Mouse (Mus musculus): ENCODE data around the gene S1pr2. TPM values are rescaled to one million over a fixed set of nuclear protein-coding genes. Genes with fewer than 3 reads are reported as not detected.

The S1pr2 gene
- 48.7 and 53.0 TPM in 2 replicates for polyA plus RNA-seq (2016; fragmentation: Nextera tagmentation; extraction: Ambion mirVana)

GRCm38 (mm10) chr9:20976216-20976960 is at the start of gene S1pr2:
TSS of gene S1pr2 (minus strand) at chr9:20976781.
- ATAC-seq (ENCODE audit: insufficient number of reproducible peaks, insufficient read depth, low FRiP score, low TSS enrichment), result peak; percentile 59
- H3K27ac ChIP-seq, result peak within 1 kb of the TSS; percentile 99
- no peaks in the 10 kb centered on the region for H3K27me3 ChIP-seq
- no peaks in the 10 kb centered on the region for H3K36me3 ChIP-seq
- H3K4me1 ChIP-seq, result peaks cover 47% of the 10 kb centered on the region
- peak within 1 kb of the TSS; percentile 82 for H3K4me2 ChIP-seq (replicated peaks)
- H3K4me3 ChIP-seq, result peak within 1 kb of the TSS; percentile 86
- H3K9ac ChIP-seq, result peak within 1 kb of the TSS; percentile 90
- H3K9me3 ChIP-seq, result no peaks in the 10 kb centered on the region
- under 1% methylated on average over 44 of the region's 47 CpGs for WGBS

- no peaks in the 10 kb centered on the region for H3K9me3 ChIP-seq
- no peaks in the 10 kb centered on the region for H3K36me3 ChIP-seq
- no peak overlapping the region for H3K4me2 ChIP-seq (replicated peaks)
- H3K27me3 ChIP-seq, result peaks cover 29% of the 10 kb centered on the region
- no peak overlapping the region for H3K4me3 ChIP-seq
- ATAC-seq (ENCODE audit: insufficient number of reproducible peaks, insufficient read depth, low FRiP score, low TSS enrichment), result no peak
- no peak overlapping the region for H3K27ac ChIP-seq
- no peak overlapping the region for H3K9ac ChIP-seq
- peaks cover 13% of the 10 kb centered on the region for H3K4me1 ChIP-seq
- 63% methylated on average over 19 of the region's 19 CpGs for WGBS
These were observed 48.8 kb upstream of the S1pr2 start for GRCm38 (mm10) chr9:21025258-21025810.

- WGBS, result 90% methylated on average over 1 of the region's 1 CpGs
- no peak overlapping the region for H3K9ac ChIP-seq
- H3K4me2 ChIP-seq (replicated peaks), result no peak overlapping the region
- no peak overlapping the region for H3K27ac ChIP-seq
- H3K27me3 ChIP-seq, result peaks cover 17% of the 10 kb centered on the region
- H3K9me3 ChIP-seq, result no peaks in the 10 kb centered on the region
- H3K36me3 ChIP-seq, result no peaks in the 10 kb centered on the region
- H3K4me1 ChIP-seq, result no peaks in the 10 kb centered on the region
- H3K4me3 ChIP-seq, result no peak overlapping the region
- no peak for ATAC-seq (ENCODE audit: insufficient number of reproducible peaks, insufficient read depth, low FRiP score, low TSS enrichment)
These were observed 46.1 kb upstream of the S1pr2 start for GRCm38 (mm10) chr9:21022726-21023125.

GRCm38 (mm10) chr9:21022288-21022687 is 45.7 kb upstream of the S1pr2 start:
- Histone ChIP-seq H3K4me2 (replicated peaks) (no peak overlapping the region), H3K9me3 (no peaks in the 10 kb centered on the region), H3K27ac (no peak overlapping the region), H3K4me1 (no peaks in the 10 kb centered on the region), H3K9ac (no peak overlapping the region), H3K4me3 (no peak overlapping the region), H3K36me3 (no peaks in the 10 kb centered on the region), H3K27me3 (peaks cover 17% of the 10 kb centered on the region)
- ATAC-seq (ENCODE audit: insufficient number of reproducible peaks, insufficient read depth, low FRiP score, low TSS enrichment), result no peak
- 57% methylated on average over 6 of the region's 6 CpGs for WGBS

- ATAC-seq (ENCODE audit: insufficient number of reproducible peaks, insufficient read depth, low FRiP score, low TSS enrichment), result no peak
- 82% methylated on average over 3 of the region's 3 CpGs for WGBS
- no peak overlapping the region for H3K27ac ChIP-seq
- H3K4me2 ChIP-seq (replicated peaks), result no peak overlapping the region
- H3K4me3 ChIP-seq, result no peak overlapping the region
- no peaks in the 10 kb centered on the region for H3K9me3 ChIP-seq
- peaks cover 22% of the 10 kb centered on the region for H3K27me3 ChIP-seq
- H3K36me3 ChIP-seq, result no peaks in the 10 kb centered on the region
- no peaks in the 10 kb centered on the region for H3K4me1 ChIP-seq
- no peak overlapping the region for H3K9ac ChIP-seq
These were observed 44.8 kb upstream of the S1pr2 start for GRCm38 (mm10) chr9:21021363-21021762.

- H3K4me2 ChIP-seq (replicated peaks), result no peak overlapping the region
- H3K9ac ChIP-seq, result no peak overlapping the region
- 62% methylated on average over 2 of the region's 2 CpGs for WGBS
- peaks cover 8% of the 10 kb centered on the region for H3K4me1 ChIP-seq
- ATAC-seq (ENCODE audit: insufficient number of reproducible peaks, insufficient read depth, low FRiP score, low TSS enrichment), result no peak
- no peaks in the 10 kb centered on the region for H3K36me3 ChIP-seq
- H3K27ac ChIP-seq, result no peak overlapping the region
- H3K27me3 ChIP-seq, result peaks cover 48% of the 10 kb centered on the region
- H3K4me3 ChIP-seq, result no peak overlapping the region
- no peaks in the 10 kb centered on the region for H3K9me3 ChIP-seq
These were observed 42.0 kb upstream of the S1pr2 start for GRCm38 (mm10) chr9:21018600-21018999.

- Histone ChIP-seq H3K4me2 (replicated peaks) (0 out of 2 replicates have a peak overlapping the region, but pooled peaks have one; percentile 3), H3K27ac (no peak overlapping the region), H3K36me3 (no peaks in the 10 kb centered on the region), H3K9me3 (no peaks in the 10 kb centered on the region), H3K4me3 (no peak overlapping the region), H3K9ac (no peak overlapping the region), H3K4me1 (peaks cover 8% of the 10 kb centered on the region), H3K27me3 (peaks cover 50% of the 10 kb centered on the region)
- ATAC-seq (ENCODE audit: insufficient number of reproducible peaks, insufficient read depth, low FRiP score, low TSS enrichment), result no peak
- 37% methylated on average over 4 of the region's 4 CpGs for WGBS
These were observed 40.6 kb upstream of the S1pr2 start for GRCm38 (mm10) chr9:21017177-21017575.

- no peak for ATAC-seq (ENCODE audit: insufficient number of reproducible peaks, insufficient read depth, low FRiP score, low TSS enrichment)
- H3K36me3 ChIP-seq, result no peaks in the 10 kb centered on the region
- H3K27me3 ChIP-seq, result peaks cover 54% of the 10 kb centered on the region
- H3K9me3 ChIP-seq, result no peaks in the 10 kb centered on the region
- H3K9ac ChIP-seq, result peak overlapping the region; percentile 42; the same call in 1 of the 2 replicates
- H3K4me2 ChIP-seq (replicated peaks), result peak overlapping the region; percentile 57
- peaks cover 8% of the 10 kb centered on the region for H3K4me1 ChIP-seq
- H3K27ac ChIP-seq, result no peak overlapping the region
- peak overlapping the region; percentile 33 for H3K4me3 ChIP-seq
- 4% methylated on average over 17 of the region's 17 CpGs for WGBS
These were observed 40.0 kb upstream of the S1pr2 start for GRCm38 (mm10) chr9:21016331-21017176.

- Histone ChIP-seq H3K36me3 (no peaks in the 10 kb centered on the region), H3K27me3 (peaks cover 54% of the 10 kb centered on the region), H3K27ac (no peak within 1 kb of the TSS), H3K4me1 (peaks cover 8% of the 10 kb centered on the region), H3K4me3 (peak within 1 kb of the TSS; percentile 33), H3K9me3 (no peaks in the 10 kb centered on the region), H3K4me2 (replicated peaks) (peak within 1 kb of the TSS; percentile 57), H3K9ac (peak within 1 kb of the TSS; percentile 42)
- 0 out of 2 replicates have a peak, but pooled peaks have one; percentile 17 for ATAC-seq (ENCODE audit: insufficient number of reproducible peaks, insufficient read depth, low FRiP score, low TSS enrichment)
- under 1% methylated on average over 30 of the region's 30 CpGs for WGBS
These were observed 39.1 kb upstream of the S1pr2 start, which contains the start of gene Icam1 for GRCm38 (mm10) chr9:21015571-21016130. TSS of gene Icam1 (plus strand) at chr9:21015985.

- peak; percentile 68; the same call in 1 of the 2 replicates for ATAC-seq (ENCODE audit: insufficient number of reproducible peaks, insufficient read depth, low FRiP score, low TSS enrichment)
- no peaks in the 10 kb centered on the region for H3K9me3 ChIP-seq
- H3K36me3 ChIP-seq, result no peaks in the 10 kb centered on the region
- H3K4me2 ChIP-seq (replicated peaks), result peak overlapping the region; percentile 57
- peak overlapping the region; percentile 42 for H3K9ac ChIP-seq
- H3K4me3 ChIP-seq, result peak overlapping the region; percentile 33
- WGBS, result 2% methylated on average over 29 of the region's 29 CpGs
- no peak overlapping the region for H3K27ac ChIP-seq
- peaks cover 54% of the 10 kb centered on the region for H3K27me3 ChIP-seq
- peaks cover 8% of the 10 kb centered on the region for H3K4me1 ChIP-seq
These were observed 38.4 kb upstream of the S1pr2 start for GRCm38 (mm10) chr9:21014691-21015570.

All from embryonic facial prominence, embryonic 12.5 days (tissue).